Mouse (Mus musculus) hindbrain, embryonic 11.5 days (tissue): ENCODE results near the gene Orai2. TPM values are rescaled to one million over a fixed set of nuclear protein-coding genes. Genes with fewer than 3 reads are reported as not detected.

Source experiments
- ATAC-seq: fragments of 200-750 bp; cut with Nextera tagmentation; 2 replicates; pipeline ENCODE4 v1.8.0; 2017; ENCODE audit warnings: mild to moderate bottlenecking, moderate TSS enrichment, moderate library complexity; ENCODE audit not compliant: low FRiP score
- DNase-seq: peaks from one replicate; pipeline ENCODE4 v3.0.0-alpha.2; 2015; ENCODE audit warnings: low spot score
- H3K27ac ChIP-seq: fragments of 300-500 bp; sonication (generic); 2 replicates; pipeline ENCODE4 v1.5.1; 2014; ENCODE audit warnings: mild to moderate bottlenecking, low read depth, low read length
- H3K27me3 ChIP-seq: fragments of 300-500 bp; sonication (generic); 2 replicates; pipeline ENCODE4 v1.6.1; 2014; ENCODE audit warnings: mild to moderate bottlenecking, low read length, moderate library complexity, mixed read lengths; ENCODE audit not compliant: control insufficient read depth, insufficient read depth
- H3K36me3 ChIP-seq: fragments of 300-500 bp; sonication (generic); 2 replicates; pipeline ENCODE4 v1.6.1; 2014; ENCODE audit warnings: mild to moderate bottlenecking, low read length, moderate library complexity, mixed read lengths; ENCODE audit not compliant: control insufficient read depth, insufficient read depth
- H3K4me1 ChIP-seq: fragments of 300-500 bp; sonication (generic); replicated peaks from 2 replicates; pipeline ENCODE4 v1.6.1; 2014; ENCODE audit warnings: low read length, mixed read lengths; ENCODE audit not compliant: control insufficient read depth, insufficient read depth
- H3K4me2 ChIP-seq: fragments of 300-500 bp; sonication (generic); replicated peaks from 2 replicates; pipeline ENCODE4 v1.6.1; 2014; ENCODE audit warnings: mild to moderate bottlenecking, low read depth, low read length
- H3K4me3 ChIP-seq: fragments of 300-500 bp; sonication (generic); 2 replicates; pipeline ENCODE4 v1.5.1; 2014; ENCODE audit warnings: low read depth, low read length
- H3K9ac ChIP-seq: fragments of 300-500 bp; sonication (generic); 2 replicates; pipeline ENCODE4 v1.6.1; 2014; ENCODE audit warnings: low read depth, low read length
- H3K9me3 ChIP-seq: fragments of 300-500 bp; sonication (generic); 2 replicates; pipeline ENCODE4 v1.6.1; 2016; ENCODE audit warnings: low read length; ENCODE audit not compliant: control insufficient read depth
- WGBS: fragments of 180-500 bp; shearing (Covaris S2); extraction: QIAGEN DNeasy Blood & Tissue Kit; methylation state at CpG from one replicate; pipeline ENCODE4 v1.1.7; 2014; 5-methylcytosine and 5-hydroxymethylcytosine counted together
- polyA plus RNA-seq: library from polyadenylated mRNA; unstranded; fragments of >200 nt; fragmentation: Nextera tagmentation; extraction: Ambion mirVana; gene quantifications from 2 replicates; pipeline ENCODE4 v1.2.1, GENCODE M21; 2014

Gene Orai2
- polyA plus RNA-seq: 8.2 and 8.3 TPM in 2 replicates

DNA sequence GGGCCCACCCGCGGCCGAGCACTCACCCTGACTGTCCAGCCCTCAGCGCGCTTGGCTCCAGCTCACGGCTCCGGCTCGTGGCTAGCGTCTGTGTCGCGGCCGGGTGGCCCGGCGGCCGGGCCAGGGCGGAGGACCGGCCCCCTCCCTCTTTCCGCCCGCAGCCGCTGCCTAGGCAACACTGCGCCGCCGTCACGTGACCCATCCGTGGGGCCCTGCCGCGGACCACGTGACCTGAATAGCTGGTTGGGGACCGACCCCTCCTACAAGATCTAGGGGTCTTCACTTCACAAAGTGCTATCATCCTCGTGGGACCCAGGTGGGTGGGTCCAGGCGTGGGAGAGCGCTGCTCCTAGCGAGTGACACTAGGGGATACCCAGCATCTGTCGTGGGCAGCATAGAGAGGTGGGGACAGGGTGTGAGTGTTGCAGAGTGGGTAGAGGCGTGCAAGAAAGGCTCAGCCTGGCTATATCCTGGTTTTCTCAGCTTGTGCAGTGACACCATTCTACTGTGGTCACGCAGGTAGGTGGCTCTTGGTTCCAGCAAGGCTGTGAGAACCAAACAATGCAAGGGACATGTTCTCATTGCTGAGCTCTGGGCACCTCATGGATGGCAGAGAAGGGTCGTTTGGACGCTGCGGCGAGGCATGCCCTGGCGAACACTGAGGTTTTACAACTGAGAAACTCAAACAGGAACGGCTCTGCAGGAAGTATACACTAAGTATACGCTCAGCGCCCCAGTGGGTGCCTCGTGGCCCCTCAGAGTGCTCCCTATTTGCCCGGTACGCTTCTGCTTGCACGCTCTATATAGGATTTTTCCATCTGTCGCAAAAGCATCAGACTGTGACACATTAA is at the start of gene Orai2:
TSS of gene Orai2 (minus strand) at position 202 of the 851 bp plus-strand sequence.
- H3K27me3 ChIP-seq: no peaks in the 10 kb centered on the region; the same call in 1 of the 2 replicates
- H3K4me3 ChIP-seq: peak within 1 kb of the TSS; percentile 34
- WGBS: 7% methylated on average over 45 of the region's 49 CpGs
- H3K9me3 ChIP-seq: no peaks in the 10 kb centered on the region
- ATAC-seq: peak; percentile 93
- 0 out of 2 replicates have a peak, but pooled peaks cover 3% of the 10 kb centered on the region for H3K4me1 ChIP-seq
- H3K36me3 ChIP-seq: no peaks in the 10 kb centered on the region
- H3K9ac ChIP-seq: peak within 1 kb of the TSS; percentile 64
- H3K27ac ChIP-seq: peak within 1 kb of the TSS; percentile 31; the same call in 1 of the 2 replicates
- peak within 1 kb of the TSS; percentile 82 for H3K4me2 ChIP-seq
- peak; percentile 90 for DNase-seq

DNA sequence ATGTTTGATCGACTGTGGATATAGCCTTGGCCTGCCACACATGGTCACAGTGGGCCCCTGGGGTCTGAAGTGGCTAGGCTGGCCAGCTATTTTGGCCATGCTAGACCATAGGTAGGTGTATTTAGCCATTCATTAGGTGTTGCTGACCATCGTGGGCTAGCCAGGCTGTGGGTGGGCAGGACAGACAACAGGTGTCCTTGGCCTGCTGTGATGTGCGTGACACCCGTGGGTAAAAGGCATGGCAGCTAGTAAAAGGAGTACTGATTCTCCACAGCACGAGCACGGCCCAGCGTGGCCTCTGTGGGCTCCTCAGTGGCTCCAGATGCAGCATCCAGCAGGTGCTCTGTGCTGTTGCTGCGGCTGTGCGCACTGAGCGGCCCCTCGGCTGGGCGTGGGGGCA is 48.1 kb upstream of the Orai2 start:
- H3K4me2 ChIP-seq: no peak overlapping the region
- 85% methylated on average over 12 of the region's 12 CpGs for WGBS

GRCm38 (mm10) chr5:136217932-136218381 is 47.4 kb upstream of the Orai2 start:
- WGBS: 77% methylated on average over 4 of the region's 4 CpGs
- Histone ChIP-seq H3K36me3 (peaks cover 6% of the 10 kb centered on the region; the same call in 1 of the 2 replicates), H3K4me2 (no peak overlapping the region), H3K9ac (no peak overlapping the region), H3K4me3 (no peak overlapping the region), H3K9me3 (no peaks in the 10 kb centered on the region; the same call in 1 of the 2 replicates), H3K4me1 (no peaks in the 10 kb centered on the region), H3K27me3 (no peaks in the 10 kb centered on the region), H3K27ac (no peak overlapping the region)
- DNase-seq (no peak), ATAC-seq (no peak)

More for the DNA sequence above, 48.1 kb upstream of the Orai2 start:
- no peak for DNase-seq
- Histone ChIP-seq H3K9me3 (no peaks in the 10 kb centered on the region; the same call in 1 of the 2 replicates), H3K36me3 (peaks cover 6% of the 10 kb centered on the region; the same call in 1 of the 2 replicates), H3K9ac (no peak overlapping the region), H3K27ac (no peak overlapping the region), H3K4me3 (no peak overlapping the region), H3K27me3 (no peaks in the 10 kb centered on the region), H3K4me1 (no peaks in the 10 kb centered on the region)
- ATAC-seq: no peak

DNA sequence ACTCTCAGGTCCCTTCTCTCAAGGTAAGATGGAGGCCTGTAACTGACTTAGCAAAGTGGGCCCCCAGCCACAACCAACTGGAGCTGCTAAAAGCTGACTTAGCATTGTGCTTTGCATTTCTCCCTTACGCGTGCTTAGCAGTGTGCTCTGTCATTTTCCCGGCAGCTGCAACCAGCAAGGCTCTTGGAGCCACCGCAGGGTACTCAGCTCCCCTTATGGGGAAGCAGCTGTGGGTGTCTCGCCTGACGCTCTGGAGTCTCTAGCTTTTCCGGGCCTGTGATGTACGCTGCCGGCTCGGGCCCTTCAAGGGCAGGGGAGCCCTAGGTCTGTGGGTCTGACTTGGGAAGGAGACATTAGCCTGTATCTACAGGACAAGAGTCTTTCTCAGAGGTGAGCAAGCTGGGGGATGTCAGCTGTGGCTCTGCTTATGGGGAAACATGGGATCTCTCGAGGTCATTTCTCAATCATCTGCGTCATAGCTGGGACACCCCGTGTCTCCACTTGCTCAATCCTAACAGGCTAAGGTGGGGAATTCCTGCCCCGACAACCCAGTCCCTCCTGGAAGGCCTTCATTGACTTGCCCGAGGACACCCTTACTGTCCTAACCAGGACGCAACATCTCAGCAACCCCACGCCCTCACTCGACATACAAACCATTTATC is 46.6 kb upstream of the Orai2 start:
- no peak for ATAC-seq
- WGBS: 82% methylated on average over 18 of the region's 18 CpGs
- H3K27ac ChIP-seq: no peak overlapping the region

DNA sequence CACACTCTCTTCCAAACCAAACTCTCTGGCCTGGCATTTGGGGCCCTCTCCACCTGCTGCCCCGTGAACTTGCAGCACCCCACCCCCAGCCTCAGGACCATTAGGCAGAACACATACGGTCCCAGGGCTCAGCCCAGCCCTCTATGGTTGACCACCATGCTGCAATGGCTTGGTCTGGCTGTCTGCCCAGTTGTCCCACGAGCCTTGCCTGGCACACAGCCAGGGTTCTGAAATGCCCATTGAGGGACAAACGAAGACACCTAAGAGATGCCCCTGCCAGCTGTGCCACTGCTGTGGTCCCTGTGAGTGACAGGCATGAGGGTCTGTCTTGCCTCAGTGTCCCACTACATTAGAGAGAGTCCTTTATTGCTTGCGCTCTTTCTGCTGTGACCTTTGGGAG is 45.4 kb upstream of the Orai2 start:
- DNase-seq: no peak
- WGBS: 93% methylated on average over 5 of the region's 5 CpGs
- Histone ChIP-seq H3K4me2 (no peak overlapping the region), H3K9ac (no peak overlapping the region), H3K36me3 (peaks cover 6% of the 10 kb centered on the region; the same call in 1 of the 2 replicates), H3K9me3 (no peaks in the 10 kb centered on the region; the same call in 1 of the 2 replicates), H3K27me3 (no peaks in the 10 kb centered on the region), H3K4me1 (no peaks in the 10 kb centered on the region), H3K4me3 (no peak overlapping the region), H3K27ac (no peak overlapping the region)
- no peak for ATAC-seq

More for the DNA sequence above, 46.6 kb upstream of the Orai2 start:
- H3K9me3 ChIP-seq: no peaks in the 10 kb centered on the region; the same call in 1 of the 2 replicates
- DNase-seq: no peak
- no peaks in the 10 kb centered on the region for H3K4me1 ChIP-seq
- no peak overlapping the region for H3K9ac ChIP-seq
- H3K4me3 ChIP-seq: no peak overlapping the region
- peaks cover 6% of the 10 kb centered on the region; the same call in 1 of the 2 replicates for H3K36me3 ChIP-seq
- H3K4me2 ChIP-seq: no peak overlapping the region
- no peaks in the 10 kb centered on the region for H3K27me3 ChIP-seq

DNA sequence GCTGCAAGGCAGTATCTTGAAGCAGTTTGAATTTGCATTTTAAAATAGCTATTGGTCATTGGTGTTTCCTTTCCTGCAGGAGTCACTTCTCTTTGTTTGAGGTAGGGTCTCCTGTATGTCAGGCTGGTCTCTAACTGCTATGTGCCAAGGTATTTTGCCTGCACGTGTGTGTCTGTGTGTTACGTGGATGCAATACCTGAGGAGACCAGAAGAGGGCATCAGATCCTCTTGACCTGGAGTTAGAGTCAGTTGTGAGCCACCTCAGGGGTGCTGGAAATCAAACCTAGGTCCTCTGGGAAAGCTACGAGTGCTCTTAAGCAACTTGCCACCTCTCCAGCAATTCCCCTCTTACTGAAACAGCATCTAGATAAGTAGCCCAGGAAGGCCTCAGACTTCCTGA is 44.7 kb upstream of the Orai2 start:
- H3K4me2 ChIP-seq: no peak overlapping the region

DNA sequence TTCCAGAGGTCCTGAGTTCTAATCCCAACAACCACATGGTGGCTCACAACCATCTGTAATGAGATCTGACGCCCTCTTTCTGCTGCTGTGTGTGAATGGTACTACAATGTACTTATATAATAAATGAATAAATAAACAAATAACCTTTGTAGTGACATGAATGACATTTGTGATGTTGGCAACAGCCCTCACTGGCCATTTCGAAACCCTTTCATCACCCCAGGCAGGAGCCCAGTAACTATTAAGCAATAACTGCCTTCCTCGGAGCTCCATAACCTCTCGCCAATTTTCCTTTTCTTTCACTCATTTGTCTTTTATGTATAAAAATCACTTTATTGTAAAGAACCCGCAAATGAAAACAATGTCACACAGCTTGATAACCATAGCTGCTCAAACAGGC is 43.2 kb upstream of the Orai2 start:
- Histone ChIP-seq H3K36me3 (peaks cover 5% of the 10 kb centered on the region; the same call in 1 of the 2 replicates), H3K4me3 (no peak overlapping the region), H3K4me2 (no peak overlapping the region), H3K9me3 (no peaks in the 10 kb centered on the region; the same call in 1 of the 2 replicates), H3K27ac (no peak overlapping the region), H3K4me1 (no peaks in the 10 kb centered on the region), H3K9ac (no peak overlapping the region), H3K27me3 (no peaks in the 10 kb centered on the region)
- DNase-seq (no peak), ATAC-seq (no peak)
- 92% methylated on average over 5 of the region's 5 CpGs for WGBS

More for the DNA sequence above, 44.7 kb upstream of the Orai2 start:
- ATAC-seq (no peak), DNase-seq (no peak)
- Histone ChIP-seq H3K4me3 (no peak overlapping the region), H3K9me3 (no peaks in the 10 kb centered on the region; the same call in 1 of the 2 replicates), H3K4me1 (no peaks in the 10 kb centered on the region), H3K36me3 (peaks cover 6% of the 10 kb centered on the region; the same call in 1 of the 2 replicates), H3K27me3 (no peaks in the 10 kb centered on the region), H3K9ac (no peak overlapping the region), H3K27ac (no peak overlapping the region)
- WGBS: 87% methylated on average over 3 of the region's 3 CpGs

DNA sequence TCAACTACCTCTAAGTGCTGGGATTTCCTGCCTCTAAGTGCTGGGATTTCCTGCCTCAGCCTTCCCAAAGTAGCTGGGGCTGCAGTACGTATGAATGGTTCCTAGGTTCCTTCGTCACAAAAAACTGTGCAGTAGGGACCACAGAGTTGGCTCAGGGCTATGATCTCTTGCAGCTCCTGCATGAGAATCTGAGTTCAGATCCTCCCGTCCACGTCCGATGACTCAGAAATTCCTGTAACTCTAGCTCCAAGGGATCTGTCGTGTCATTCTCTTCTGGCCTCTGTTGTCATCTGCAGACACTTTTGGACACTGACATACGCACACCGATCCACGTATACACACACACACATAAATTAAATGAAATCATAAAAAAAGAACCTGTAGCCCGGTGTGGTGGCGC is 42.2 kb upstream of the Orai2 start:
- no peaks in the 10 kb centered on the region for H3K4me1 ChIP-seq
- no peak overlapping the region for H3K27ac ChIP-seq
- no peaks in the 10 kb centered on the region for H3K27me3 ChIP-seq
- ATAC-seq: no peak
- DNase-seq: no peak
- no peaks in the 10 kb centered on the region for H3K36me3 ChIP-seq
- no peak overlapping the region for H3K4me3 ChIP-seq
- H3K9me3 ChIP-seq: no peaks in the 10 kb centered on the region; the same call in 1 of the 2 replicates
- H3K9ac ChIP-seq: no peak overlapping the region
- H3K4me2 ChIP-seq: no peak overlapping the region
- WGBS: 92% methylated on average over 11 of the region's 11 CpGs
